Mouse (Mus musculus) stomach, embryonic 16.5 days (tissue): ENCODE measurements around the gene Trmt13. TPM values are rescaled to one million over a fixed set of nuclear protein-coding genes. Genes with fewer than 3 reads are reported as not detected.

Experiments
- ATAC-seq: fragments of 200-750 bp; cut with Nextera tagmentation; 2 replicates; pipeline ENCODE4 v1.8.0; 2017; ENCODE audit warnings: moderate number of reproducible peaks, moderate TSS enrichment; ENCODE audit not compliant: insufficient read depth, low FRiP score
- H3K27ac ChIP-seq: fragments of 300-500 bp; sonication (generic); 2 replicates; pipeline ENCODE4 v1.5.1; 2014; ENCODE audit warnings: low read length
- H3K27me3 ChIP-seq: fragments of 300-500 bp; sonication (generic); 2 replicates; pipeline ENCODE4 v1.6.1; 2014; ENCODE audit warnings: low read length, control low read depth, mixed read lengths; ENCODE audit not compliant: control insufficient read depth, insufficient read depth
- H3K36me3 ChIP-seq: fragments of 300-500 bp; sonication (generic); 2 replicates; pipeline ENCODE4 v1.6.1; 2014; ENCODE audit warnings: low read length; ENCODE audit not compliant: control insufficient read depth, insufficient read depth
- H3K4me1 ChIP-seq: fragments of 300-500 bp; sonication (generic); 2 replicates; pipeline ENCODE4 v1.6.1; 2014; ENCODE audit warnings: low read length, control low read depth, mixed read lengths; ENCODE audit not compliant: control insufficient read depth, insufficient read depth
- H3K4me2 ChIP-seq: fragments of 300-500 bp; sonication (generic); 2 replicates; pipeline ENCODE4 v1.6.1; 2014; ENCODE audit warnings: low read depth, low read length, mixed read lengths
- H3K4me3 ChIP-seq: fragments of 300-500 bp; sonication (generic); replicated peaks from 2 replicates; pipeline ENCODE4 v1.5.1; 2014; ENCODE audit warnings: mild to moderate bottlenecking, low read length
- H3K9ac ChIP-seq: fragments of 300-500 bp; sonication (generic); 2 replicates; pipeline ENCODE4 v1.6.1; 2014; ENCODE audit warnings: low read length
- H3K9me3 ChIP-seq: fragments of 300-500 bp; sonication (generic); replicated peaks from 2 replicates; pipeline ENCODE4 v1.6.1; 2016; ENCODE audit warnings: low read length, control low read depth; ENCODE audit not compliant: control insufficient read depth
- WGBS: fragments of 180-500 bp; shearing (Covaris S2); extraction: QIAGEN DNeasy Blood & Tissue Kit; methylation state at CpG from one replicate; pipeline ENCODE4 v1.1.7; 2014; 5-methylcytosine and 5-hydroxymethylcytosine counted together
- polyA plus RNA-seq: library from polyadenylated mRNA; unstranded; fragments of >200 nt; fragmentation: Nextera tagmentation; extraction: Ambion mirVana; gene quantifications from 2 replicates; pipeline ENCODE4 v1.2.1, GENCODE M21; 2015

The Trmt13 gene
- polyA plus RNA-seq, 1 experiment from 2014 or later: 25.9 TPM

- ATAC-seq: no peak
- 67% methylated on average over 5 of the region's 5 CpGs for WGBS
- H3K4me3 ChIP-seq: no peak overlapping the region
Observed at GRCm38 (mm10) chr3:116653278-116653945, 39.0 kb upstream of the Trmt13 start.

GRCm38 (mm10) chr3:116652033-116652446, 37.7 kb upstream of the Trmt13 start:
- no peaks in the 10 kb centered on the region for H3K27me3 ChIP-seq
- no peak overlapping the region for H3K4me2 ChIP-seq
- no peak overlapping the region for H3K9ac ChIP-seq
- no peaks in the 10 kb centered on the region for H3K9me3 ChIP-seq
- peaks cover 6% of the 10 kb centered on the region; the same call in 1 of the 2 replicates for H3K4me1 ChIP-seq
- H3K4me3 ChIP-seq: no peak overlapping the region
- no peak for ATAC-seq
- H3K27ac ChIP-seq: no peak overlapping the region
- 61% methylated on average over 3 of the region's 3 CpGs for WGBS
- no peaks in the 10 kb centered on the region for H3K36me3 ChIP-seq

More at GRCm38 (mm10) chr3:116653278-116653945, 39.0 kb upstream of the Trmt13 start:
- Histone ChIP-seq H3K36me3 (no peaks in the 10 kb centered on the region), H3K4me2 (no peak overlapping the region), H3K9ac (no peak overlapping the region), H3K9me3 (no peaks in the 10 kb centered on the region), H3K27ac (no peak overlapping the region), H3K27me3 (no peaks in the 10 kb centered on the region), H3K4me1 (peaks cover 6% of the 10 kb centered on the region; the same call in 1 of the 2 replicates)

GRCm38 (mm10) chr3:116650698-116651097, 36.3 kb upstream of the Trmt13 start:
- no peak for ATAC-seq

GRCm38 (mm10) chr3:116648805-116649204, 34.4 kb upstream of the Trmt13 start:
- WGBS: 89% methylated on average over 7 of the region's 7 CpGs
- Histone ChIP-seq H3K9ac (no peak overlapping the region), H3K4me2 (no peak overlapping the region), H3K36me3 (peaks cover 5% of the 10 kb centered on the region; the same call in 1 of the 2 replicates), H3K9me3 (no peaks in the 10 kb centered on the region), H3K4me1 (peaks cover 5% of the 10 kb centered on the region; the same call in 1 of the 2 replicates), H3K27ac (no peak overlapping the region), H3K27me3 (no peaks in the 10 kb centered on the region), H3K4me3 (no peak overlapping the region)
- ATAC-seq: no peak

More at GRCm38 (mm10) chr3:116650698-116651097, 36.3 kb upstream of the Trmt13 start:
- no peak overlapping the region for H3K27ac ChIP-seq
- H3K27me3 ChIP-seq: no peaks in the 10 kb centered on the region
- no peak overlapping the region for H3K4me3 ChIP-seq
- no peak overlapping the region for H3K9ac ChIP-seq
- no peak overlapping the region for H3K4me2 ChIP-seq
- peaks cover 6% of the 10 kb centered on the region; the same call in 1 of the 2 replicates for H3K4me1 ChIP-seq
- no peaks in the 10 kb centered on the region for H3K9me3 ChIP-seq
- WGBS: 95% methylated on average over 9 of the region's 9 CpGs
- peaks cover 5% of the 10 kb centered on the region; the same call in 1 of the 2 replicates for H3K36me3 ChIP-seq

GRCm38 (mm10) chr3:116646387-116646786, 32.0 kb upstream of the Trmt13 start:
- H3K4me2 ChIP-seq: no peak overlapping the region
- no peak overlapping the region for H3K27ac ChIP-seq
- H3K9me3 ChIP-seq: no peaks in the 10 kb centered on the region
- ATAC-seq: no peak
- H3K4me3 ChIP-seq: no peak overlapping the region
- H3K4me1 ChIP-seq: no peaks in the 10 kb centered on the region
- no peaks in the 10 kb centered on the region for H3K27me3 ChIP-seq
- H3K36me3 ChIP-seq: peaks cover 11% of the 10 kb centered on the region; the same call in 1 of the 2 replicates
- H3K9ac ChIP-seq: no peak overlapping the region
- WGBS: 87% methylated on average over 1 of the region's 1 CpGs

GRCm38 (mm10) chr3:116642373-116642772, 28.0 kb upstream of the Trmt13 start:
- H3K4me2 ChIP-seq: no peak overlapping the region
- 84% methylated on average over 2 of the region's 2 CpGs for WGBS
- no peaks in the 10 kb centered on the region for H3K4me1 ChIP-seq
- no peak for ATAC-seq
- no peaks in the 10 kb centered on the region for H3K9me3 ChIP-seq
- no peak overlapping the region for H3K9ac ChIP-seq
- H3K27ac ChIP-seq: no peak overlapping the region
- H3K36me3 ChIP-seq: peaks cover 16% of the 10 kb centered on the region; the same call in 1 of the 2 replicates
- no peaks in the 10 kb centered on the region for H3K27me3 ChIP-seq
- H3K4me3 ChIP-seq: no peak overlapping the region

GRCm38 (mm10) chr3:116641811-116642371, 27.5 kb upstream of the Trmt13 start:
- WGBS: 91% methylated on average over 6 of the region's 6 CpGs
- no peak overlapping the region for H3K9ac ChIP-seq
- no peaks in the 10 kb centered on the region for H3K4me1 ChIP-seq
- H3K4me2 ChIP-seq: no peak overlapping the region
- no peak overlapping the region for H3K27ac ChIP-seq
- H3K36me3 ChIP-seq: peaks cover 16% of the 10 kb centered on the region; the same call in 1 of the 2 replicates
- no peak overlapping the region for H3K4me3 ChIP-seq
- H3K27me3 ChIP-seq: no peaks in the 10 kb centered on the region
- no peaks in the 10 kb centered on the region for H3K9me3 ChIP-seq
- no peak for ATAC-seq

- peaks cover 15% of the 10 kb centered on the region; the same call in 1 of the 2 replicates for H3K36me3 ChIP-seq
- H3K27me3 ChIP-seq: no peaks in the 10 kb centered on the region
- H3K4me2 ChIP-seq: no peak overlapping the region
- no peak overlapping the region for H3K27ac ChIP-seq
- H3K4me1 ChIP-seq: no peaks in the 10 kb centered on the region
- no peak overlapping the region for H3K9ac ChIP-seq
- 70% methylated on average over 1 of the region's 1 CpGs for WGBS
- ATAC-seq: no peak
- H3K4me3 ChIP-seq: no peak overlapping the region
- H3K9me3 ChIP-seq: no peaks in the 10 kb centered on the region
Observed at GRCm38 (mm10) chr3:116640024-116640423, 25.6 kb upstream of the Trmt13 start.

GRCm38 (mm10) chr3:116638572-116638971, 24.2 kb upstream of the Trmt13 start:
- Histone ChIP-seq H3K9me3 (no peaks in the 10 kb centered on the region), H3K27ac (no peak overlapping the region)
- ATAC-seq: no peak

More at GRCm38 (mm10) chr3:116638572-116638971, 24.2 kb upstream of the Trmt13 start:
- Histone ChIP-seq H3K4me3 (no peak overlapping the region), H3K4me2 (no peak overlapping the region), H3K36me3 (peaks cover 19% of the 10 kb centered on the region), H3K9ac (no peak overlapping the region), H3K4me1 (no peaks in the 10 kb centered on the region), H3K27me3 (no peaks in the 10 kb centered on the region)
- WGBS: 83% methylated on average over 7 of the region's 7 CpGs
